Mouse (Mus musculus) hindbrain, embryonic 11.5 days (tissue): ENCODE results near the gene Scap. TPM values are rescaled to one million over a fixed set of nuclear protein-coding genes. Genes with fewer than 3 reads are reported as not detected.
A peak's percentile ranks its signal among the peaks of the same experiment; 100 is the strongest.
"Not testable (repeated sequence)": the region's sequence is repeated elsewhere in the genome, so short reads cannot be mapped to it uniquely, and the experiment has no call there.

Source experiments
- ATAC-seq: fragments of 200-750 bp; cut with Nextera tagmentation; 2 replicates; pipeline ENCODE4 v1.8.0; 2017; ENCODE audit warnings: mild to moderate bottlenecking, moderate TSS enrichment, moderate library complexity; ENCODE audit not compliant: low FRiP score
- DNase-seq: peaks from one replicate; pipeline ENCODE4 v3.0.0-alpha.2; 2015; ENCODE audit warnings: low spot score
- H3K27ac ChIP-seq: fragments of 300-500 bp; sonication (generic); 2 replicates; pipeline ENCODE4 v1.5.1; 2014; ENCODE audit warnings: mild to moderate bottlenecking, low read depth, low read length
- H3K27me3 ChIP-seq: fragments of 300-500 bp; sonication (generic); 2 replicates; pipeline ENCODE4 v1.6.1; 2014; ENCODE audit warnings: mild to moderate bottlenecking, low read length, moderate library complexity, mixed read lengths; ENCODE audit not compliant: control insufficient read depth, insufficient read depth
- H3K36me3 ChIP-seq: fragments of 300-500 bp; sonication (generic); 2 replicates; pipeline ENCODE4 v1.6.1; 2014; ENCODE audit warnings: mild to moderate bottlenecking, low read length, moderate library complexity, mixed read lengths; ENCODE audit not compliant: control insufficient read depth, insufficient read depth
- H3K4me1 ChIP-seq: fragments of 300-500 bp; sonication (generic); replicated peaks from 2 replicates; pipeline ENCODE4 v1.6.1; 2014; ENCODE audit warnings: low read length, mixed read lengths; ENCODE audit not compliant: control insufficient read depth, insufficient read depth
- H3K4me2 ChIP-seq: fragments of 300-500 bp; sonication (generic); replicated peaks from 2 replicates; pipeline ENCODE4 v1.6.1; 2014; ENCODE audit warnings: mild to moderate bottlenecking, low read depth, low read length
- H3K4me3 ChIP-seq: fragments of 300-500 bp; sonication (generic); 2 replicates; pipeline ENCODE4 v1.5.1; 2014; ENCODE audit warnings: low read depth, low read length
- H3K9ac ChIP-seq: fragments of 300-500 bp; sonication (generic); 2 replicates; pipeline ENCODE4 v1.6.1; 2014; ENCODE audit warnings: low read depth, low read length
- H3K9me3 ChIP-seq: fragments of 300-500 bp; sonication (generic); 2 replicates; pipeline ENCODE4 v1.6.1; 2016; ENCODE audit warnings: low read length; ENCODE audit not compliant: control insufficient read depth
- WGBS: fragments of 180-500 bp; shearing (Covaris S2); extraction: QIAGEN DNeasy Blood & Tissue Kit; methylation state at CpG from one replicate; pipeline ENCODE4 v1.1.7; 2014; 5-methylcytosine and 5-hydroxymethylcytosine counted together
- polyA plus RNA-seq: library from polyadenylated mRNA; unstranded; fragments of >200 nt; fragmentation: Nextera tagmentation; extraction: Ambion mirVana; gene quantifications from 2 replicates; pipeline ENCODE4 v1.2.1, GENCODE M21; 2014

Gene Scap
- polyA plus RNA-seq, 1 experiment from 2014 or later: 26.0 TPM

DNA sequence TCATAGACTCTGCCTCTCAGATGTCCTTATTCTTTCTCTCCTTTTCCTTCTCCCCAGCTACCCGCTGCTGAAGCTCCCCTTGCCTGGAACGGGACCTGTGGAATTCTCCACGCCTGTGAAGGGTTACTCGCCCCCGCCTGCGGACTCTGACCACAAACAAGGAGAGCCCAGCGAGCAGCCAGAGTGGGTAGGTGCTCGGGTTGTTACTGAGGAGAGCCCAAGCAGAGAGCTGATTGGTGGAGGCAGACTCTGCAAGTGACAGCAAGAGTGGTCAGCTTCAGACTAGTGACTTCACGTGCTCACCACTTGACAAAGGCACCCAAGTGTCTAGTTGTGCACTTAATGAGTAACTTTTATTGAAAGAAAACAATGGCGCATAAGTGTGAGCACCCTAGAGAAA is 29.2 kb downstream of the Scap start:
- Histone ChIP-seq H3K9ac (no peak overlapping the region), H3K27ac (no peak overlapping the region), H3K9me3 (no peaks in the 10 kb centered on the region), H3K27me3 (no peaks in the 10 kb centered on the region), H3K4me3 (no peak overlapping the region), H3K36me3 (peaks cover 3% of the 10 kb centered on the region; the same call in 1 of the 2 replicates), H3K4me1 (no peaks in the 10 kb centered on the region), H3K4me2 (no peak overlapping the region)
- 88% methylated on average over 10 of the region's 10 CpGs for WGBS
- ATAC-seq (no peak), DNase-seq (no peak)

DNA sequence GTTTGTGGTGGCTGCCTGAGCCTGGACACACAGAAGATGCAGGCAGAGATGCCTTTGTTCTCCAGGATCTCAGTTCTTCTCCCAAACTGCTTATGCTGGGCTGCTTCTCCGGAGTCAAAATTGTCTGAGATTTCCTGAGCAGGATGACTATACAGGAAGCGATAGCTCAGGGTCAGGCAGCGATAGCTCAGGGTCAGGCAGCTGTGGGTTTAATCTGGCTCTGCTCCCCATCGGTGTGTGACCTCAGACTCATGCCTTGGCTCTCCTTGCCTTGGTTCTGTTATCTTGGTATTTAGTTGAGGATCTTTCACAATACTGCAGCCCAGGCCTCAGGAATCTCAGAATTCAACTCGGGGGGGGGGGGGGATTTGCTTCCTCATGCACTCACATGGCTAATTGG is 33.7 kb downstream of the Scap start:
- Histone ChIP-seq H3K4me2 (no peak overlapping the region), H3K27me3 (no peaks in the 10 kb centered on the region), H3K9me3 (no peaks in the 10 kb centered on the region), H3K4me1 (no peaks in the 10 kb centered on the region), H3K4me3 (no peak overlapping the region), H3K36me3 (peaks cover 3% of the 10 kb centered on the region; the same call in 1 of the 2 replicates), H3K27ac (no peak overlapping the region), H3K9ac (no peak overlapping the region)
- WGBS: 88% methylated on average over 5 of the region's 5 CpGs
- DNase-seq: no peak
- ATAC-seq: no peak

- Histone ChIP-seq H3K27ac (no peak overlapping the region), H3K9ac (no peak overlapping the region), H3K4me2 (no peak overlapping the region), H3K4me1 (no peaks in the 10 kb centered on the region), H3K27me3 (no peaks in the 10 kb centered on the region), H3K36me3 (peaks cover 3% of the 10 kb centered on the region; the same call in 1 of the 2 replicates), H3K4me3 (no peak overlapping the region), H3K9me3 (no peaks in the 10 kb centered on the region)
- 93% methylated on average over 3 of the region's 3 CpGs for WGBS
- DNase-seq (no peak), ATAC-seq (no peak)
These were observed 36.8 kb downstream of the Scap start for GRCm38 (mm10) chr9:110369860-110370259.

GRCm38 (mm10) chr9:110373871-110374270 is 40.8 kb downstream of the Scap start:
- ATAC-seq (no peak), DNase-seq (no peak)
- peaks cover 5% of the 10 kb centered on the region; the same call in 1 of the 2 replicates for H3K36me3 ChIP-seq

GRCm38 (mm10) chr9:110375668-110376067 is 42.6 kb downstream of the Scap start:
- peaks cover 5% of the 10 kb centered on the region; the same call in 1 of the 2 replicates for H3K36me3 ChIP-seq
- no peak overlapping the region for H3K9ac ChIP-seq
- WGBS: 92% methylated on average over 3 of the region's 3 CpGs
- no peak for DNase-seq
- H3K27ac ChIP-seq: no peak overlapping the region
- H3K4me1 ChIP-seq: no peaks in the 10 kb centered on the region
- no peak for ATAC-seq
- no peaks in the 10 kb centered on the region for H3K9me3 ChIP-seq
- H3K4me2 ChIP-seq: no peak overlapping the region
- no peaks in the 10 kb centered on the region for H3K27me3 ChIP-seq
- no peak overlapping the region for H3K4me3 ChIP-seq

More at GRCm38 (mm10) chr9:110373871-110374270, 40.8 kb downstream of the Scap start:
- WGBS: 94% methylated on average over 13 of the region's 13 CpGs
- H3K27me3 ChIP-seq: no peaks in the 10 kb centered on the region
- no peak overlapping the region for H3K9ac ChIP-seq
- H3K4me2 ChIP-seq: no peak overlapping the region
- H3K4me3 ChIP-seq: no peak overlapping the region
- H3K9me3 ChIP-seq: no peaks in the 10 kb centered on the region
- no peaks in the 10 kb centered on the region for H3K4me1 ChIP-seq
- H3K27ac ChIP-seq: no peak overlapping the region

- not testable (repeated sequence) for H3K9me3 ChIP-seq, H3K36me3 ChIP-seq, H3K27me3 ChIP-seq, DNase-seq, H3K4me2 ChIP-seq, ATAC-seq, H3K27ac ChIP-seq, H3K9ac ChIP-seq, H3K4me3 ChIP-seq, H3K4me1 ChIP-seq
- 95% methylated on average over 14 of the region's 15 CpGs for WGBS
These were observed 44.6 kb downstream of the Scap start for GRCm38 (mm10) chr9:110377655-110378054.

GRCm38 (mm10) chr9:110379361-110379760 is 46.3 kb downstream of the Scap start:
- Histone ChIP-seq H3K9me3 (no peaks in the 10 kb centered on the region), H3K9ac (no peak overlapping the region), H3K36me3 (peaks cover 10% of the 10 kb centered on the region), H3K4me1 (no peaks in the 10 kb centered on the region), H3K4me3 (no peak overlapping the region), H3K4me2 (no peak overlapping the region), H3K27me3 (no peaks in the 10 kb centered on the region), H3K27ac (no peak overlapping the region)
- DNase-seq (no peak), ATAC-seq (no peak)
- 93% methylated on average over 8 of the region's 8 CpGs for WGBS

DNA sequence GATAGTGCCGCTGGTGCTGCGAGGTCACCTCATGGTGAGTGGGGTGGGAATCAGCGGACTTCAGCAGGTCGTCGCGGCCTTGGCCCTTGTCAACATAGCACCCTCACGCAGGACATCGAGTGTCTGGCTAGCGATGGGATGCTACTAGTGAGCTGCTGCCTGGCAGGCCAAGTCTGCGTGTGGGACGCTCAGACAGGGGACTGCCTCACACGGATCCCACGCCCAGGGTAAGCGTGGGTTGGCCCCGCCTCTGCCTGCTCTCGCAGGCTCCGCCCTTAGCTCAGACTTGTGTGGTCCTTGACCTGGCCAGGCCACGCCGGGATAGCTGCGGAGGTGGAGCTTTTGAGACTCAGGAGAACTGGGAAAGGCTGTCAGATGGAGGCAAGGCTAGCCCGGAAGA is 47.6 kb downstream of the Scap start:
- WGBS: 45% methylated on average over 21 of the region's 21 CpGs
- Histone ChIP-seq H3K36me3 (peaks cover 11% of the 10 kb centered on the region), H3K9ac (no peak overlapping the region), H3K4me3 (no peak overlapping the region), H3K4me2 (no peak overlapping the region), H3K9me3 (no peaks in the 10 kb centered on the region), H3K27me3 (no peaks in the 10 kb centered on the region), H3K4me1 (no peaks in the 10 kb centered on the region), H3K27ac (no peak overlapping the region)
- 0 out of 2 replicates have a peak, but pooled peaks have one; percentile 49 for ATAC-seq
- DNase-seq: no peak

DNA sequence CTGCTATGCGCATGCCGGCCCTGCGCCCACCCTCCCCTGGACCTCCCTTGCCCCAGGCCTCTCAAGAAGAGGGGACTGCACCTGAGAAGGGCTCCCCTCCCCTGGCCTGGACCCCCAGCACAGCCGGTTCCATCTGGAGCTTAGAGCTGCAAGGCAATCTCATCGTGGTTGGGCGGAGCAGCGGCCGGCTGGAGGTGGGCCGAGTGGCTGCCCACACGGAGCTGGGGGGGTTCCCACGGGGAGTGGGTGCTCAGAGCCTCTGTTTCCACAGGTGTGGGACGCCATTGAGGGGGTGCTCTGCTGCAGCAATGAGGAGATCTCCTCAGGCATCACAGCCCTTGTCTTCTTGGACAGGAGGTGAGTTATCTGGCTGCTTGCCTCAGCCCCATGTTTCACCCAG is 48.2 kb downstream of the Scap start:
- Histone ChIP-seq H3K27ac (no peak overlapping the region), H3K27me3 (no peaks in the 10 kb centered on the region), H3K4me2 (no peak overlapping the region), H3K36me3 (peaks cover 11% of the 10 kb centered on the region), H3K9me3 (no peaks in the 10 kb centered on the region), H3K9ac (no peak overlapping the region), H3K4me3 (no peak overlapping the region), H3K4me1 (no peaks in the 10 kb centered on the region)
- WGBS: 89% methylated on average over 12 of the region's 12 CpGs
- no peak for DNase-seq
- no peak for ATAC-seq
